16 mouse cellular contexts compared by ENCODE assay signal in the genomic region with DNA sequence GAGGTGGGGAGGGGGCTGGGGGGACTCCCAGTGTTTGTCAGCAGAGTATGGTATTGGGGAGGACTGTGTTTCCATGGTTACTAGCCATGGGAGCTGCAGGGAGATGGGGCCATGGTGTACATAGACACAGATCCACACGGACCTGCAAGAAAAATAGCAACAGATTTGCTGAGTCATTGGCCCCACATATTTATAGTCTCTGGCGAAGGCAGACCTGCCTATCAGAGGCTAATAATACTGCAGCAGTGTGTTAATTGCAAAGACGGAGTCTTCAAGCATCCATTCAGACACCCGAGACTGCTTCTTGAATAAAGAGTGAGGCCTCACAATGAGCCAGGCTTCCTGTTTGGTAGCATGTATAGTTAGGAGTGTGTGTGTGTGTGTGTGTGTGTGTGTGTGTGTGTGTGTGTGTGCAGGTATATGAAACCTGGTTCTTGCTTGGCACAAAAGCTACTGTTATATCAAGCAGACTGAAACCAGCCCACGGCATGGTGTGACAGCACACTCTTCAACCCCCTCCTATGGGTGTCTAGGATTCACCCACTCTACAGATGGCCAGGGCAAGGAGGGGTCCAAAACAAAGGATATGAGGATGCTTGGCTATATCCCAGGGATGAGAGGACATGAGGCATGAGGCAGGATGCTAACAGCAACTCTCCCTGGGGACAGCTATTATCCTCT. TPM values are rescaled to one million over a fixed set of nuclear protein-coding genes. Genes with fewer than 3 reads are reported as not detected.
DNase-seq lines count a peak whose midpoint lies in the region; ATAC-seq and TF ChIP-seq lines count a peak whose summit lies in the region.
"Had no signal": no experiment of that assay in that cellular context is flagged by ENCODE, and none has a peak within 500 bp of the region (broad histone marks: within the 10 kb centered on the region; RNA-seq: fewer than 3 reads in every experiment).

No protein-coding gene starts in this region.

- no peak overlapping the region for H3K4me2 ChIP-seq in heart, embryonic 11.5 days
- H3K4me2 ChIP-seq: kidney, embryonic 15.5 days had no signal

- ATAC-seq in heart, embryonic 11.5 days (replicated peaks; ENCODE audit: insufficient number of reproducible peaks, low FRiP score, low TSS enrichment), result no peak
- no peak for ATAC-seq in megakaryocyte, adult 5-6 weeks (ENCODE audit: poor library complexity, severe bottlenecking)
- ATAC-seq: liver, postnatal 0 days; Patski had no signal

- TF ChIP-seq CTCF in layer of hippocampus, adult 2 months (conservative IDR thresholded peaks at IDR 0.05), result no peak

- H3K9ac ChIP-seq in heart, embryonic 11.5 days (ENCODE audit: low read depth, low read length), result no peak overlapping the region
- H3K9ac ChIP-seq: kidney, embryonic 15.5 days; liver, postnatal 0 days had no signal

- no peak overlapping the region for H3K4me3 ChIP-seq in heart, embryonic 11.5 days (ENCODE audit: low read depth, low read length)
- peak overlapping the region; percentile 8 for H3K4me3 ChIP-seq in megakaryocyte, embryonic 14.5 days (replicated peaks)
- H3K4me3 ChIP-seq in layer of hippocampus, adult 2 months, result no peak overlapping the region
- H3K4me3 ChIP-seq: embryonic facial prominence, embryonic 10.5 days; kidney, embryonic 15.5 days had no signal

- no peaks in the 10 kb centered on the region for H3K36me3 ChIP-seq in heart, embryonic 11.5 days (ENCODE audit: control insufficient read depth, insufficient read depth, low read length)
- no peaks in the 10 kb centered on the region for H3K36me3 ChIP-seq in megakaryocyte, embryonic 14.5 days (replicated peaks; ENCODE audit: low read length)
- H3K36me3 ChIP-seq: embryonic facial prominence, embryonic 10.5 days; kidney, embryonic 15.5 days had no signal

- no peaks in the 10 kb centered on the region for H3K9me3 ChIP-seq in heart, embryonic 11.5 days (replicated peaks; ENCODE audit: control insufficient read depth, low read length)
- no peaks in the 10 kb centered on the region for H3K9me3 ChIP-seq in megakaryocyte, embryonic 14.5 days
- H3K9me3 ChIP-seq: embryonic facial prominence, embryonic 10.5 days; kidney, embryonic 15.5 days had no signal

- DNase-seq in heart, adult 11 months, result peak; percentile 91
- peak; percentile 58 to 76 for DNase-seq in layer of hippocampus, adult 2 months (ENCODE audit: low spot score in 2 of 2)
- peak; percentile 45 for DNase-seq in right cerebral cortex, postnatal 25 days
- no peak for DNase-seq in cerebellum, postnatal 14 days
- no peak for DNase-seq in thymus, postnatal 25 days
- DNase-seq: adrenal gland, postnatal 10 days; cerebellum, adult 18-20 months; liver, postnatal 0 days; thymus, postnatal 14 days had no signal

- H3K27me3 ChIP-seq in heart, embryonic 11.5 days (ENCODE audit: control insufficient read depth, insufficient read depth, low read length), result no peaks in the 10 kb centered on the region
- H3K27me3 ChIP-seq in megakaryocyte, embryonic 14.5 days (replicated peaks), result peaks cover 4% of the 10 kb centered on the region
- H3K27me3 ChIP-seq: kidney, embryonic 15.5 days; Patski had no signal

- no peak overlapping the region for H3K27ac ChIP-seq in heart, embryonic 11.5 days (ENCODE audit: low read depth, low read length)
- peak overlapping the region; percentile 89 for H3K27ac ChIP-seq in layer of hippocampus, adult 2 months
- H3K27ac ChIP-seq: embryonic facial prominence, embryonic 10.5 days; kidney, embryonic 15.5 days had no signal

- 58% methylated on average over 5 of the region's 5 CpGs for WGBS in heart, embryonic 11.5 days (ENCODE audit: insufficient replicate concordance)

- no peaks in the 10 kb centered on the region for H3K4me1 ChIP-seq in heart, embryonic 11.5 days (ENCODE audit: control insufficient read depth, insufficient read depth, low read length)
- H3K4me1 ChIP-seq in megakaryocyte, embryonic 14.5 days, result peaks cover 33% of the 10 kb centered on the region
- H3K4me1 ChIP-seq: embryonic facial prominence, embryonic 10.5 days; kidney, embryonic 15.5 days had no signal

RNA-seq across cellular contexts. Expression of a gene that starts 20.9 kb away (rescaled TPM):
- polyA plus RNA-seq in heart, embryonic 11.5 days (2014; fragmentation: Nextera tagmentation; extraction: Ambion mirVana), result 0.82 and 1.6 TPM in 2 replicates
- 1.3 and 2.8 TPM in 2 replicates for polyA plus RNA-seq in megakaryocyte, embryonic 14.5 days (2012; ENCODE audit: insufficient read depth, low replicate concordance)
- not detected in 2 replicates for total RNA-seq in megakaryocyte, adult 5-6 weeks (2015)
- total RNA-seq in megakaryocyte, adult 5-6 weeks (2017), result not detected in 2 replicates
- total RNA-seq in layer of hippocampus, adult 2 months (2021), result 100 to 1,000 TPM; 236 to 254 TPM
- total RNA-seq: hematopoietic stem cell, adult 5-6 weeks had no signal
- polyA plus RNA-seq: liver, postnatal 0 days had no signal

Comparison
In these comparisons a context has a peak if more than half of its experiments do, and no peak if none do; other contexts are left out.
1. DNase-seq: peak in heart, adult 11 months (single experiment), layer of hippocampus, adult 2 months (2 of 2) and right cerebral cortex, postnatal 25 days (single experiment); none in cerebellum, postnatal 14 days (0 of 2) and thymus, postnatal 25 days (single experiment).
2. RNA of a gene that starts 20.9 kb away (total RNA-seq): 236 to 254 TPM in layer of hippocampus, adult 2 months; not detected in megakaryocyte, adult 5-6 weeks; every median in the first group is over 100 times any median in the second.